Mouse (Mus musculus) cerebellum, postnatal 14 days (tissue): ENCODE measurements around the gene Pxk.
"Not testable (repeated sequence)": the region's sequence is repeated elsewhere in the genome, so short reads cannot be mapped to it uniquely, and the experiment has no call there.

Experiments used
- DNase-seq, 2 experiments: peaks; one replicate each; pipeline ENCODE4 v3.0.0; 2021; ENCODE audit warnings: mixed read lengths in 2 of 2

Gene Pxk

GRCm38 (mm10) chr14:8108047-8108446, 10.0 kb downstream of the Pxk start:
- no peak for DNase-seq

GRCm38 (mm10) chr14:8108976-8109375, 11.0 kb downstream of the Pxk start:
- DNase-seq, result no peak

GRCm38 (mm10) chr14:8111545-8111944, 13.5 kb downstream of the Pxk start:
- DNase-seq, result no peak

- no peak for DNase-seq
These were observed 14.0 kb downstream of the Pxk start for GRCm38 (mm10) chr14:8112036-8112435.

GRCm38 (mm10) chr14:8113616-8114015, 15.6 kb downstream of the Pxk start:
- DNase-seq, result no peak

GRCm38 (mm10) chr14:8114306-8114705, 16.3 kb downstream of the Pxk start:
- no peak for DNase-seq

- DNase-seq, result no peak
These were observed 16.7 kb downstream of the Pxk start for GRCm38 (mm10) chr14:8114756-8115155.

GRCm38 (mm10) chr14:8115772-8116171, 17.8 kb downstream of the Pxk start:
- DNase-seq, result no peak

GRCm38 (mm10) chr14:8117371-8117770, 19.4 kb downstream of the Pxk start:
- DNase-seq, result no peak

GRCm38 (mm10) chr14:8119454-8119853, 21.4 kb downstream of the Pxk start:
- no peak for DNase-seq

GRCm38 (mm10) chr14:8119904-8120303, 21.9 kb downstream of the Pxk start:
- DNase-seq, result no peak

- DNase-seq, result peak; percentile 12 to 30
These were observed 25.1 kb downstream of the Pxk start for GRCm38 (mm10) chr14:8123141-8123540.

GRCm38 (mm10) chr14:8123611-8124010, 25.6 kb downstream of the Pxk start:
- DNase-seq, result not testable (repeated sequence)

- DNase-seq, result no peak
These were observed 26.3 kb downstream of the Pxk start for GRCm38 (mm10) chr14:8124046-8124881.

GRCm38 (mm10) chr14:8127971-8128370, 30.0 kb downstream of the Pxk start:
- no peak for DNase-seq

GRCm38 (mm10) chr14:8132789-8133188, 34.8 kb downstream of the Pxk start:
- no peak for DNase-seq

GRCm38 (mm10) chr14:8134234-8134633, 36.2 kb downstream of the Pxk start:
- no peak for DNase-seq

- peak in 1 of 2 experiments; percentile 37 for DNase-seq
These were observed 37.1 kb downstream of the Pxk start for GRCm38 (mm10) chr14:8135130-8135529.

- no peak for DNase-seq
These were observed 42.0 kb downstream of the Pxk start for GRCm38 (mm10) chr14:8139724-8140710.

- DNase-seq, result no peak
These were observed 43.1 kb downstream of the Pxk start for GRCm38 (mm10) chr14:8141131-8141530.

GRCm38 (mm10) chr14:8145594-8146558, 47.9 kb downstream of the Pxk start:
- no peak for DNase-seq

- DNase-seq, result no peak
These were observed 48.7 kb downstream of the Pxk start for GRCm38 (mm10) chr14:8146611-8147223.
